Comparison of ENCODE assay signal across 20 mouse cellular contexts in the genomic region with DNA sequence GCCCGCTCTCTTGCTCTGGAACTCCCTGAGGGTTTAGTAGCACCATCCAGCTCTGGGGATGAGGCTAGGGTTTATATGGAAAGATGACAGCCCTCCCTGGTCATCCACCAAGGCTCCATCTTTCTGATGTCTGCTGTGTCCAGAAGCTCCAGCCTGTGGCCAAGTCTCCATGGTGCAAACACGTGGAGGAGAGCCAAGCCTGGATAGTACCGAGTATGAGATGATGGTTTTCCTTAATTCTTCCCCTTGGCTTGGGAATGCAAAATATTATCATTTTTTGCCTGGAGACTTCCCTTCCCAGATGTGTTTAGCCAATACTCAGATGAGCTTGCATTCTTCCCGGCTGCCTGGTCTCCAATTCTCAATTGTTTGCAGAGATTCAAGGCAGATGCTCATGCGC. TPM values are rescaled to one million over a fixed set of nuclear protein-coding genes. Genes with fewer than 3 reads are reported as not detected.
DNase-seq lines count a peak whose midpoint lies in the region; ATAC-seq lines count a peak whose summit lies in the region.
"Had no signal": no experiment of that assay in that cellular context is flagged by ENCODE, and none has a peak within 500 bp of the region (broad histone marks: within the 10 kb centered on the region; RNA-seq: fewer than 3 reads in every experiment).

No protein-coding gene starts in this region.

- H3K4me1 ChIP-seq in heart, embryonic 12.5 days (replicated peaks): peaks cover 26% of the 10 kb centered on the region
- H3K4me1 ChIP-seq: forebrain, embryonic 15.5 days; hindbrain, embryonic 15.5 days; midbrain, embryonic 15.5 days had no signal

- H3K27me3 ChIP-seq in heart, embryonic 12.5 days (replicated peaks): peaks cover 8% of the 10 kb centered on the region
- H3K27me3 ChIP-seq: forebrain, embryonic 15.5 days; hindbrain, embryonic 15.5 days; midbrain, embryonic 15.5 days had no signal

- H3K36me3 ChIP-seq in heart, embryonic 12.5 days: no peaks in the 10 kb centered on the region
- H3K36me3 ChIP-seq: forebrain, embryonic 15.5 days; hindbrain, embryonic 15.5 days; midbrain, embryonic 15.5 days had no signal

- no peak overlapping the region for H3K4me2 ChIP-seq in heart, embryonic 12.5 days
- H3K4me2 ChIP-seq: forebrain, embryonic 15.5 days; hindbrain, embryonic 15.5 days; midbrain, embryonic 15.5 days had no signal

- whole genome bisulfite sequencing in heart, embryonic 12.5 days: 87% methylated on average over 5 of the region's 5 CpGs

- intact Hi-C loops in heart, postnatal 25 days (cut with DNase I): no loop called here

- no peak for ATAC-seq in heart, embryonic 12.5 days (ENCODE audit: insufficient number of reproducible peaks, low FRiP score)
- no peak for ATAC-seq in CD4-positive, CD25-positive, alpha-beta regulatory T cell, adult 4 months
- ATAC-seq: forebrain, embryonic 15.5 days; intestine, postnatal 0 days; midbrain, embryonic 15.5 days had no signal

- no peaks in the 10 kb centered on the region for H3K9me3 ChIP-seq in heart, embryonic 12.5 days (replicated peaks)
- H3K9me3 ChIP-seq: forebrain, embryonic 15.5 days; hindbrain, embryonic 15.5 days; midbrain, embryonic 15.5 days had no signal

- DNase-seq in heart, adult 18-20 months: peak; percentile 62 to 67
- DNase-seq in NIH3T3 (ENCODE audit: low read depth): peak; percentile 42
- peak; percentile 48 for DNase-seq in gastrocnemius, postnatal 10 days
- peak; percentile 41 for DNase-seq in heart, postnatal 25 days (ENCODE audit: low spot score)
- DNase-seq in adrenal gland, postnatal 14 days: no peak
- no peak for DNase-seq in spleen, postnatal 10 days (ENCODE audit: low spot score in 2 of 2)
- DNase-seq: adrenal gland, postnatal 25 days; cerebellum, adult 8-10 months; left cerebral cortex, postnatal 4 days; lung, adult 18-20 months had no signal

- H3K4me3 ChIP-seq in heart, embryonic 12.5 days: no peak overlapping the region
- H3K4me3 ChIP-seq: forebrain, embryonic 15.5 days; hindbrain, embryonic 15.5 days; midbrain, embryonic 15.5 days had no signal

- no peak overlapping the region for H3K27ac ChIP-seq in heart, embryonic 12.5 days (ENCODE audit: poor library complexity, severe bottlenecking)
- H3K27ac ChIP-seq: forebrain, embryonic 15.5 days; hindbrain, embryonic 15.5 days; kidney, postnatal 0 days; midbrain, embryonic 15.5 days; stomach, postnatal 0 days had no signal

- no peak overlapping the region for H3K9ac ChIP-seq in heart, embryonic 12.5 days
- H3K9ac ChIP-seq: forebrain, embryonic 15.5 days; hindbrain, embryonic 15.5 days; midbrain, embryonic 15.5 days had no signal

RNA-seq across cellular contexts. Expression of a gene that starts 16.4 kb away (rescaled TPM):
- 1 to 10 TPM; 1.1 to 1.3 TPM for total RNA-seq in heart, adult 18-20 months (2021)
- 0.71 and 1.00 TPM in 2 replicates for polyA plus RNA-seq in heart, embryonic 12.5 days (2016; fragmentation: Nextera tagmentation; extraction: Ambion mirVana)
- total RNA-seq in gastrocnemius, postnatal 10 days (2021): 1 to 10 TPM; 5.4 to 9.0 TPM
- total RNA-seq in heart, postnatal 25 days (2021): 1 to 10 TPM; 1.8 to 2.3 TPM
- total RNA-seq in adrenal gland, postnatal 14 days (2021): 1.3 and 1.9 TPM in 2 replicates
- under 1 TPM; 0.11 to 0.12 TPM for polyA plus RNA-seq in CD4-positive, CD25-positive, alpha-beta regulatory T cell, adult 4 months (2017; shearing (Covaris generic))
- total RNA-seq: megakaryocyte, adult 5-6 weeks; neutrophil, adult 5-6 weeks had no signal

Comparison
In these comparisons a context has a peak if more than half of its experiments do, and no peak if none do; other contexts are left out.
1. DNase-seq: peak in heart, adult 18-20 months (2 of 2), NIH3T3 (single experiment), gastrocnemius, postnatal 10 days (single experiment) and heart, postnatal 25 days (single experiment); none in adrenal gland, postnatal 14 days (single experiment) and spleen, postnatal 10 days (0 of 2).